Mouse (Mus musculus): Measurements from ENCODE around the gene Krtap17-1.

Krtap17-1 gene

GRCm38 (mm10) chr11:99993620-99994383, at the start of gene Krtap17-1:
Krtap17-1 (minus strand) TSS chr11:99993994.
- no peak for DNase-seq

GRCm38 (mm10) chr11:100041454-100041853, 47.7 kb upstream of the Krtap17-1 start, which contains the start of gene Krt34:
Krt34 (minus strand) TSS chr11:100041554.
- DNase-seq: no peak

GRCm38 (mm10) chr11:100029768-100030167, 36.0 kb upstream of the Krtap17-1 start, which contains the start of gene Krt33b:
Krt33b (minus strand) TSS chr11:100029868.
- no peak for DNase-seq

- no peak for DNase-seq
These were observed 27.6 kb upstream of the Krtap17-1 start for GRCm38 (mm10) chr11:100021438-100021837.

- DNase-seq: no peak
These were observed 25.7 kb upstream of the Krtap17-1 start for GRCm38 (mm10) chr11:100019466-100019865.

GRCm38 (mm10) chr11:100016112-100016511, 22.3 kb upstream of the Krtap17-1 start, which contains the start of gene Krt33a:
Krt33a (minus strand) TSS chr11:100016212.
- no peak for DNase-seq

- DNase-seq: no peak
These were observed 19.9 kb upstream of the Krtap17-1 start for GRCm38 (mm10) chr11:100013691-100014171.

GRCm38 (mm10) chr11:100010682-100011081, 16.9 kb upstream of the Krtap17-1 start:
- no peak for DNase-seq

GRCm38 (mm10) chr11:100008336-100008735, 14.5 kb upstream of the Krtap17-1 start:
- no peak for DNase-seq

- no peak for DNase-seq
These were observed 12.8 kb upstream of the Krtap17-1 start for GRCm38 (mm10) chr11:100006624-100007023.

- no peak for DNase-seq
These were observed 12.1 kb upstream of the Krtap17-1 start for GRCm38 (mm10) chr11:100005905-100006304.

GRCm38 (mm10) chr11:100004846-100005245, 11.1 kb upstream of the Krtap17-1 start:
- peak; percentile 17 for DNase-seq

GRCm38 (mm10) chr11:99999091-99999490, 5.3 kb upstream of the Krtap17-1 start:
- no peak for DNase-seq

GRCm38 (mm10) chr11:99994384-99994661, 529 bp upstream of the Krtap17-1 start:
- no peak for DNase-seq

GRCm38 (mm10) chr11:99990571-99990970, 3.2 kb downstream of the Krtap17-1 start:
- no peak for DNase-seq

- DNase-seq: no peak
These were observed 3.9 kb downstream of the Krtap17-1 start for GRCm38 (mm10) chr11:99989881-99990405.

GRCm38 (mm10) chr11:99988530-99988929, 5.3 kb downstream of the Krtap17-1 start:
- DNase-seq: no peak

GRCm38 (mm10) chr11:99986180-99986647, 7.6 kb downstream of the Krtap17-1 start, which contains the start of gene Krtap16-1:
Krtap16-1 (minus strand) TSS chr11:99986597.
- no peak for DNase-seq

GRCm38 (mm10) chr11:99985291-99986092, 8.3 kb downstream of the Krtap17-1 start:
- DNase-seq: no peak

- no peak for DNase-seq
These were observed 10.4 kb downstream of the Krtap17-1 start for GRCm38 (mm10) chr11:99983442-99983841.

- no peak for DNase-seq
These were observed 11.1 kb downstream of the Krtap17-1 start for GRCm38 (mm10) chr11:99982731-99983130.

- no peak for DNase-seq
These were observed 14.8 kb downstream of the Krtap17-1 start, which contains the start of gene Krtap29-1 for GRCm38 (mm10) chr11:99978953-99979352. Krtap29-1 (minus strand) TSS chr11:99979053.

- no peak for DNase-seq
These were observed 27.8 kb downstream of the Krtap17-1 start for GRCm38 (mm10) chr11:99965961-99966360.

Data from thymus, postnatal 25 days (tissue).